Mouse (Mus musculus): ENCODE measurements around the gene Cyp26a1.

Cyp26a1 gene

GRCm38 (mm10) chr19:37699711-37700110 lies 2.1 kb downstream of the Cyp26a1 start:
- DNase-seq = no peak

DNA sequence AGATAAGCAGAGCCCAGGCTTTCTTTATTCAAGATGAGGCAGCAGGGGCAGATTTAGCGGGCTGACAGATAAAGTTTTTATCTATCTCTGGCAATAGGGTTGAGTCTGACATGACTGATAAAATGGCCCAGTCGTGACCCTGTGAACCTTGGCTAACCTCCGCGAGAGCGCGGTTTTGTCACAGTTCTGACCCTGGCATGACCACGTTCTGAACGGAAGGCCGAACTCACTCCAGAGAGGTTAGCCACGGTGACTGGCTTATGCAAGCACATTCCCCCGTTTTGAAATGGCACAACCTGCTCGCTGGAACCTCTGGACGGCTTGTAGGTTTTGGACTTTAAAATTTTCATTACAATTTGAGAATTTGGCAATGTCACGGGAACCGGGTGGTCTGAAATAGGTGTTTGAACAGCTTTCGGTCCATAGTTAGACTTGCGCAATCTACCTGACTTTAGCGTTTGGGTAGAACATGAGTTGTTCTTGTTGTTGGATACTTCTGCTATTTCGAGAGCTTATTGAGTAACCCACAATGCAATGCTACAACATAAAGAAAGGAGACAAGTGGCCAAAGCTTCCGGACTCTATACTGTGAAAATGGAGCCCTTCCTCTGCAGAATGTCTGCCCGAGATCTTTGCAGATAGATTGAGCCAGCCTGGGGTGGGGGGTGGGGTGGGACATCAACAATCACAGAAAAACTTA lies 4.9 kb downstream of the Cyp26a1 start:
- DNase-seq = peak; percentile 49

DNA sequence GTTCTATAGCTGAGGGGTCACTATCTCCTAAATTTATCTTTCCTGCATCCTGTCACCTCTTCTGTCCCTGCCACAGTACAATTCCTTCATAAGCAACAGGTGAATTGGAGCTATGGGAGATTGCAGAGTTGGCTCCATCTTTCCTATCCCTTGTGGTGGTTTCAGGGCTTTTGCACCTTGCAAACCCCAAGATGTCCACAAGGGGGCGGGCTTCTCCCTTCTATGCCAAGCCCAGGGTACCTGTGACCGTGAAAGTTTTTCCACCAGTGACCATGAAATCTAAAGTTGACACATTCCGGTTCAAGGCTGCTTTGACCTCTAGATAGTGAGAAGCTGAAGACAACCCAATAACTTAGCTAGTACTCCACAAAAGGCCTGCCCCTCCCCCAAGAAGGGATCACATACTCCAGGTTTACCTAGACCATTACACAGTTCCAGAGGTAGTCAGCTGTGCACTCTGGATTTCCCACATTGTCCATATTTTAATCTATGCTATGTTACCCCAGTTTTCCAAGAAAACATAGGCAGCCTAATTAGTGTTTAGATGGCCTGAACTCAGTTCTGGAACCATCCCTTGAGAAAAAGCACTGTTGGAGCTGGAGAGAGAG lies 6.4 kb downstream of the Cyp26a1 start:
- peak; percentile 75 for DNase-seq

GRCm38 (mm10) chr19:37705722-37706121 lies 8.1 kb downstream of the Cyp26a1 start:
- DNase-seq = no peak

- DNase-seq = no peak
Measured at GRCm38 (mm10) chr19:37714681-37715080, 17.1 kb downstream of the Cyp26a1 start.

GRCm38 (mm10) chr19:37715980-37716379 lies 18.4 kb downstream of the Cyp26a1 start:
- no peak for DNase-seq

- DNase-seq = no peak
Measured at GRCm38 (mm10) chr19:37716524-37717175, 19.1 kb downstream of the Cyp26a1 start.

- DNase-seq = no peak
Measured at GRCm38 (mm10) chr19:37719166-37719565, 21.6 kb downstream of the Cyp26a1 start.

GRCm38 (mm10) chr19:37724591-37724990 lies 27.0 kb downstream of the Cyp26a1 start:
- DNase-seq = no peak

- no peak for DNase-seq
Measured at GRCm38 (mm10) chr19:37726585-37726984, 29.0 kb downstream of the Cyp26a1 start.

GRCm38 (mm10) chr19:37727366-37727765 lies 29.8 kb downstream of the Cyp26a1 start:
- DNase-seq = no peak

DNA sequence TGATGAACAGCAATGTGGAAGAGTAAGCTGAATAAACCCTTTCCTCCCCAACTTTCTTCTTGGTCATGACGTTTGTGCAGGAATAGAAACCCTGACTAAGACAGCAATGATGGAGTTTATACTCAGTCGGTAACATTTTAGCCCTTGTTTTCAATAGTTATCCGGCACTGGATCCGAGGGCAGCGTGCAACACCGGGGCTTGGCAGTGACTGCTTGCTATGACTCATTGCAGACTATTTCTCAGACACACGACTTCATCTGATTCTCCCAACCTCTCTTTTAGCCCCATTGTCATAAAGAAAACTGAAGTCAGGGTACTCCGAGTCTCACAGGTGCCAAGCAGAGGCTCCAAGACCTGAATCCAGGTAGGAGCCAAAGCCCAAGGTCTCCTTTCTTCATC lies 37.8 kb downstream of the Cyp26a1 start:
- DNase-seq = no peak

DNA sequence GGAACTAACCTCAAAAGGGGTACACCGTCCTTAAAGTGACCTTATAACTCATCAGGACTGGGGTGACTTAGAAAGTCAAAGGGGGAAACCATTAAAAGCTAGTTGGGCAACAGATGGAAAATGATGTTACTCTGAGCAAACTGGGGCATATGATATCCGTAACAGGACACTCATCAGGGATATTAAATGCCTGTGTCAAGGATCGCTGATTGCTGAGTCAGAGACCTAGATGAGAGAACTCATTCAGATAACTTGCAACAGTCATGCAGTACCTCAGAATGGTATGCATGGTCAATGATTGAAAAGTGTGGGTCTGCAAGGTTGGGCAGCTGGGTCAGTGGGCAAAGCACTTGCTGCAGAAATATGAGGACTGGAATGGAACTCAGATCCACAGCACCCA lies 41.0 kb downstream of the Cyp26a1 start:
- no peak for DNase-seq

DNA sequence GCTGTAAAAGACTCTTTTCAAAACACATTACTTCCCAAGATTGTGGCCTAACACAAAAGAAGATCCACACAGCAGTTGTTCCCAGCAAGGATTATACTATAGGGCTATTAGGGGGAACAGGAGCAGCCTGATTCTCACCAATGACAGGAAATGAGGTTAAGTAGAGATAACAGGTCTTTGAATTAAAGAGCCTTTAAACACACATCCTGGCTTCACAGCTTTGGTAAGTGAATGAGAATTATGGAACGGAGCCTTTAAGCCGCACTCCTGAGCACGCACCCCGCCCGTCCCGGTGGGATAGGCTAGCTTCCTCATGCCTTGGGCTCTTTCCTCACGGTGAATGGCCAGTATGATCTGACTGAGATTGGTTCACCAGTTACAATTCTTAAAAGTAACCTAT lies 42.4 kb downstream of the Cyp26a1 start:
- no peak for DNase-seq

All from kidney, adult 9 months (tissue).